Mouse (Mus musculus): ENCODE measurements around the gene Ltb4r1. TPM values are rescaled to one million over a fixed set of nuclear protein-coding genes. Genes with fewer than 3 reads are reported as not detected.
A peak's percentile ranks its signal among the peaks of the same experiment; 100 is the strongest.

Gene Ltb4r1
- polyA plus RNA-seq, 1 experiment from 2014 or later: 16.4 TPM

DNA sequence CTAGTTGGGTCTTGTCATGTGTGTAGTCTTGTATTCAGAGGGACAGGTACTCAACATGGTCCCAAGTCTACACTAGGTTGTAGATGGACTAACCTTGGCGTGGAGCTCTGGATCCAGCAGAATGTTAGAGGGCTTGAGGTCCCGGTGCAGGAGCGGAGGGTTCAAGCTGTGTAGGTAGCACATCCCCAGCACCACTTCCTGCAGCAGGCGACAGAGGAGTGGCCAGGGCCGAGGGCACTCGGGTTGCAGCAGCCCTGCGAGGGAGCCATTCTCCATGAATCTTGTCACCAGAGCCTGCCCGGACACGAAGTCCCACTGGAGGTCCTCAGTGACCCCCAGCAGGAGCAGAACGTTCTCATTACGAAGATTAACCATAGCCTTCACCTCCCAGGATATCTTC is 22.0 kb downstream of the Ltb4r1 start:
- Histone ChIP-seq H3K4me1 (ENCODE audit: control insufficient read depth, low read depth, low read length) (peaks cover 11% of the 10 kb centered on the region), H3K4me3 (ENCODE audit: low read depth, low read length) (peak overlapping the region; percentile 63), H3K9ac (ENCODE audit: low read depth, low read length) (no peak overlapping the region), H3K27me3 (ENCODE audit: control insufficient read depth, insufficient read depth, low read depth, low read length) (peaks cover 18% of the 10 kb centered on the region), H3K9me3 (replicated peaks; ENCODE audit: control insufficient read depth, low read length) (no peaks in the 10 kb centered on the region), H3K27ac (ENCODE audit: low read length) (no peak overlapping the region), H3K36me3 (ENCODE audit: control insufficient read depth, insufficient read depth) (no peaks in the 10 kb centered on the region), H3K4me2 (ENCODE audit: low read depth, low read length) (peak overlapping the region; percentile 85)
- no peak for ATAC-seq (ENCODE audit: low read depth)
- 45% methylated on average over 11 of the region's 11 CpGs for WGBS (ENCODE audit: insufficient replicate concordance)

DNA sequence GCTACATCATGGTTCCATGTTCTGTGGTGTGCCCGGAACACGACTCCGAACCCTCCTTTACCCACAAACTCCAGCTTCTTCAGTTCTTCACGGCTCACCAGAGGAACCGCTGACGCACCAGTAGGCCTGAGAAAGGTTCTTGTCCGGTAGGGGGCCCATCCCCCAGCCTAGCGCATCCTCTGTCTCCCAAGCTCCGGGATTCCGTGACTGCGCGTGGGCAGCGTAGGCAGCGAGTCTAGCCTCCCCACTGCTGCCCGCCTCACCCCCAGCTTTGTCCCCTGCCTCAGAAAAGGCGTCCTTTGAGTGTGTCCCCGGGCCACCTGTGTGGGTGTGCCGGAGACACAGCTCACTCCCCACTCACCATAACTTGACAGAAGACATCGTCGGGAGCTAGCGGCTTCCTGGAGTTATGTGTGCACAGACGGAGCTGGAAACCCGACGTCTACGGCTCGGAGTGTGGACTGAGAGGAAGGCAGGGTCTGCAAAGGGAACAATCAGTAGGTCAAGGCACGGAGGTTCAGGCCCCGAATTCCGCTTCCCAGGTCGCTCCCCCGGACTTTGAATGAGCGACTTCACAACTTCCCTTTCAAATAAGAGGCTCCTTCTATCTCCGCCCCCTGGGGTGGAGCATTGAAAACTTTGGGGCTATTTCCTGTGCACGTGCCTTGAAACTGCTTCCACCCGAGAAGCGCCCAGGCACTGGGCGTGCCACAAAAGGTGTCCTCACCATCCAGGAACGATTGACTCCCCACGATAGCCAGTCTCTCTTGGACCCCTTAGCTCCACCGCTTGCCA is 22.7 kb downstream of the Ltb4r1 start, which contains the start of gene Ripk3:
Gene Ripk3, minus strand, starts transcription at position 610 of the 795 bp plus-strand sequence.
- Histone ChIP-seq H3K9ac (ENCODE audit: low read depth, low read length) (peak within 1 kb of the TSS; percentile 57), H3K9me3 (replicated peaks; ENCODE audit: control insufficient read depth, low read length) (no peaks in the 10 kb centered on the region), H3K27me3 (ENCODE audit: control insufficient read depth, insufficient read depth, low read depth, low read length) (peaks cover 11% of the 10 kb centered on the region), H3K4me3 (ENCODE audit: low read depth, low read length) (peak within 1 kb of the TSS; percentile 63), H3K27ac (ENCODE audit: low read length) (no peak within 1 kb of the TSS), H3K4me1 (ENCODE audit: control insufficient read depth, low read depth, low read length) (peaks cover 11% of the 10 kb centered on the region), H3K36me3 (ENCODE audit: control insufficient read depth, insufficient read depth) (no peaks in the 10 kb centered on the region), H3K4me2 (ENCODE audit: low read depth, low read length) (peak within 1 kb of the TSS; percentile 85)
- ATAC-seq (ENCODE audit: low read depth): peak; percentile 43; the same call in 1 of the 2 replicates
- WGBS (ENCODE audit: insufficient replicate concordance): 3% methylated on average over 40 of the region's 40 CpGs

DNA sequence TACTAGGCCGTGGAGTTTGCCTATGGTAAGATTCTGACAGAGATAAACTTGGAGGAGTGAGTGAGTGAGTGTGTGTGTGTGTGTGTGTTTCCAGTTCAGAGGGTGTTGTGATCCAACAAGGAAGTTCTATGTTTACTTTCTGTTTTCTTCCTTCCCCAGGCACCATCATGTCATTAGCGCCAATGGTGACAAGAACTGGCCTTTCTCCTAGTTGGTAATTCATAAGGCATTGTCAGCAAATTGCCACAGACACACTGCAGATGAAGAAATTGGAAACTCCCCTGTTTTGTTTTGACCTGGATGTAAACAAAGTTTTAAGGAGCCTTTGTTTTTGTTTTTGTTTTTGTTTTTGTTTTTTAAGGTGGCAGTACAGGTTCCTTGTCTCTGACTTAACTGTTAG is 27.7 kb downstream of the Ltb4r1 start:
- H3K4me1 ChIP-seq (ENCODE audit: control insufficient read depth, low read depth, low read length): peaks cover 10% of the 10 kb centered on the region

DNA sequence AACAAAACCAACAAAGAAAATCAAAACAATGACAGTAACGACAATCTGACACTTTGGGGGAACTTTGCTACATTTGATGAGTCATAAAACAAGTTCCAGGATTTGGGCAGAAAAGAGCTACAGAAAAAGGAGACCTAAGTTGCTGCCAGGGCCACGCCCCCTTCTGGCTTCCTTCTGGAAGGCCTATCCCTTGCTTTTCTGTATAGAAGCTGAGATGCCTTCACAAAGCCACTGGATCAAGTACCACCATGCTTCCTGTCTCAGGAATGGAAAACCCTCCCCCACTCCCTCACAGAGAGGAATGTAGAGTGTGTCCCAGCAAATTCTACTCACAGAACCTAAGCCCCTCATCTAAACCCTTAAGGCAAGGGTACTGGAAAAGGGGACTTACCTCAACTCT is 28.2 kb downstream of the Ltb4r1 start:
- Histone ChIP-seq H3K9ac (ENCODE audit: low read depth, low read length) (no peak overlapping the region), H3K36me3 (ENCODE audit: control insufficient read depth, insufficient read depth) (no peaks in the 10 kb centered on the region), H3K4me2 (ENCODE audit: low read depth, low read length) (no peak overlapping the region), H3K4me1 (ENCODE audit: control insufficient read depth, low read depth, low read length) (peaks cover 6% of the 10 kb centered on the region), H3K4me3 (ENCODE audit: low read depth, low read length) (no peak overlapping the region), H3K27me3 (ENCODE audit: control insufficient read depth, insufficient read depth, low read depth, low read length) (no peaks in the 10 kb centered on the region), H3K9me3 (replicated peaks; ENCODE audit: control insufficient read depth, low read length) (no peaks in the 10 kb centered on the region), H3K27ac (ENCODE audit: low read length) (no peak overlapping the region)
- 46% methylated on average over 2 of the region's 2 CpGs for WGBS (ENCODE audit: insufficient replicate concordance)
- ATAC-seq (ENCODE audit: low read depth): no peak

More for the DNA sequence above, 27.7 kb downstream of the Ltb4r1 start:
- H3K36me3 ChIP-seq (ENCODE audit: control insufficient read depth, insufficient read depth): no peaks in the 10 kb centered on the region
- no peak overlapping the region for H3K4me3 ChIP-seq (ENCODE audit: low read depth, low read length)
- H3K9me3 ChIP-seq (replicated peaks; ENCODE audit: control insufficient read depth, low read length): no peaks in the 10 kb centered on the region
- ATAC-seq (ENCODE audit: low read depth): no peak
- 53% methylated on average over 2 of the region's 2 CpGs for WGBS (ENCODE audit: insufficient replicate concordance)
- H3K9ac ChIP-seq (ENCODE audit: low read depth, low read length): no peak overlapping the region
- H3K27ac ChIP-seq (ENCODE audit: low read length): no peak overlapping the region
- no peak overlapping the region for H3K4me2 ChIP-seq (ENCODE audit: low read depth, low read length)
- no peaks in the 10 kb centered on the region for H3K27me3 ChIP-seq (ENCODE audit: control insufficient read depth, insufficient read depth, low read depth, low read length)

DNA sequence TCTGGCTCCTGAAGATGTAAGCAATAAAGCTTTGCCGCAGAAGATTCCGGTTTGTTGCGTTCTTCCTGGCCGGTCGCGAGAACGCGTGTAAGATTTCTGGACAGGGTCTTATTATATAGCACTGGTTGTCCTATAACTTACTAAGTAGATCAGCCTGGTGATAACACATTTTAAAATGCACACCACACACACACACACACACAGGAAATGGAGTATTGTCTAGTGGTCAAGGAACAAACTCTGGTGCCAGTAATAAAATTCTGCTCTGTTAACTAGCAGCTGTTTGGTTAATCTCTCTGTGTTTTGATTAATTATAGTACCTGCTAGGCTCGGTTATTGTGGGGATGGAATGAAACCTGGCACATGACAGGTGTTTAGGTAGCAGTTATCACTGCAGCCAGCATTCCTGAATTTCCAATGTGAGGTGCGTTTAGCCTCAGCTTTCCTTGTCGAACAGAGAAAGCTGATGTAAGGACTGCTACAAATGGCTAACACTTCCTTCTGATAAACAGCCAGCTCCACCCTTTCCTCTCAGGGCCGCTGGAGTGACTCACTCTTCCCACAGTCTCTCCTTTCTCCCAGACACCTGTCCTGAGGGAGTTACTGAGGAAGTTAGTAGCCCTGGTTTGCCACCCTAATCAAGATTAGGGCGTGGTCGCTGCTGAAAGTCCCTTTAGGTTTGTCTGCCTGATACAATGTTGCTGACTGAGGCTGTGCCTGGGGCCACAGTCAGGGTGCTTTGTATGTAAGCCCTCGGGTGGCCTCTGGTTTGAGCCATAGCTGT is 29.8 kb downstream of the Ltb4r1 start:
- Histone ChIP-seq H3K27ac (ENCODE audit: low read length) (no peak overlapping the region), H3K4me3 (ENCODE audit: low read depth, low read length) (no peak overlapping the region), H3K9me3 (replicated peaks; ENCODE audit: control insufficient read depth, low read length) (no peaks in the 10 kb centered on the region), H3K27me3 (ENCODE audit: control insufficient read depth, insufficient read depth, low read depth, low read length) (no peaks in the 10 kb centered on the region), H3K4me1 (ENCODE audit: control insufficient read depth, low read depth, low read length) (peaks cover 6% of the 10 kb centered on the region), H3K4me2 (ENCODE audit: low read depth, low read length) (no peak overlapping the region), H3K9ac (ENCODE audit: low read depth, low read length) (no peak overlapping the region), H3K36me3 (ENCODE audit: control insufficient read depth, insufficient read depth) (no peaks in the 10 kb centered on the region)
- no peak for ATAC-seq (ENCODE audit: low read depth)
- 57% methylated on average over 15 of the region's 15 CpGs for WGBS (ENCODE audit: insufficient replicate concordance)

DNA sequence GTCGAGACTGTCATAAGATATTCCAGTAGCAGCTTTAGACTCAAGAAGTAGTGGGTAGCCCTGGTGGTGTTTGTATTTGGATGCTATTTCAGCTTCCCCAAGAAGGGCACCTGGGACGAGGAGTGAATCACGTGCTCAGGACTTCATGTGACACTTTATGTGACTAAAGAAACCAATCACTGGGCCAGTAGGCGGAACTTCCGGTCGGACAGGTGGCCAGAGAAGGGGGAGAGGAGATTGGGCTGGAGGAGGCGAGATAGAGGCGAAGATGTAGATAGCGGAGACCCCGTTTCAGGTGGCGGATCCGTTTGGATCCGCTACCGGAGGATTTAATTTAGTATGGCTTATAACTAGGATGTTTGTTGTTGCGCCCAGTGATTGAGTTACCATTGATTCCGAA is 49.1 kb downstream of the Ltb4r1 start:
- no peaks in the 10 kb centered on the region for H3K36me3 ChIP-seq (ENCODE audit: control insufficient read depth, insufficient read depth)
- H3K27me3 ChIP-seq (ENCODE audit: control insufficient read depth, insufficient read depth, low read depth, low read length): no peaks in the 10 kb centered on the region; the same call in 1 of the 2 replicates
- H3K9me3 ChIP-seq (replicated peaks; ENCODE audit: control insufficient read depth, low read length): no peaks in the 10 kb centered on the region
- peak overlapping the region; percentile 45 for H3K4me3 ChIP-seq (ENCODE audit: low read depth, low read length)
- H3K27ac ChIP-seq (ENCODE audit: low read length): no peak overlapping the region
- H3K4me2 ChIP-seq (ENCODE audit: low read depth, low read length): peak overlapping the region; percentile 50
- H3K4me1 ChIP-seq (ENCODE audit: control insufficient read depth, low read depth, low read length): no peaks in the 10 kb centered on the region; the same call in 1 of the 2 replicates
- ATAC-seq (ENCODE audit: low read depth): no peak
- H3K9ac ChIP-seq (ENCODE audit: low read depth, low read length): no peak overlapping the region
- WGBS (ENCODE audit: insufficient replicate concordance): 28% methylated on average over 16 of the region's 16 CpGs

DNA sequence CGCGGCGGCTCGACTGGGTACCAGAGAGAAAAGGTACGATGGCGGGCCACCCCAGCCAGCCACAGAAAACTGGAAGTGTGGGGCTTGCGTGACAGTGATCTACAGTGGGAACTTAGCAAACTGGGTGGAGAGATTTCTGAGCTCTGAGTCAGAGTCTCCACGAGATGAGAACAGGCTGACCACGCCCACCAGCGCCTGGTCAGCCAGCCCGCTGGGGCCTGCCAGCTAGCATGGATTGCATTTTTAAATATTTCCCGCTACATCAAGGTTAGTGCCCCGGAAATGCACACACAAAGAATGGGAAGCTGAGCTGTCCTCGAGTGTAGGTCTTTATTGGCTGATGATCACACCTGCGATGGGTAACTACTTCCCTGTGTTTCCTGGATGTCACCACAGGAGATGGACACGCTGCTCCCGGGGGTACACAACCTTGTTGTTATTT is 49.6 kb downstream of the Ltb4r1 start:
- Histone ChIP-seq H3K4me1 (ENCODE audit: control insufficient read depth, low read depth, low read length) (no peaks in the 10 kb centered on the region; the same call in 1 of the 2 replicates), H3K27me3 (ENCODE audit: control insufficient read depth, insufficient read depth, low read depth, low read length) (no peaks in the 10 kb centered on the region; the same call in 1 of the 2 replicates), H3K4me3 (ENCODE audit: low read depth, low read length) (peak overlapping the region; percentile 45), H3K9ac (ENCODE audit: low read depth, low read length) (no peak overlapping the region), H3K36me3 (ENCODE audit: control insufficient read depth, insufficient read depth) (no peaks in the 10 kb centered on the region), H3K27ac (ENCODE audit: low read length) (no peak overlapping the region), H3K9me3 (replicated peaks; ENCODE audit: control insufficient read depth, low read length) (no peaks in the 10 kb centered on the region), H3K4me2 (ENCODE audit: low read depth, low read length) (peak overlapping the region; percentile 50)
- WGBS (ENCODE audit: insufficient replicate concordance): 27% methylated on average over 17 of the region's 17 CpGs
- no peak for ATAC-seq (ENCODE audit: low read depth)
